Mouse (Mus musculus) lung, postnatal 0 days (tissue): ENCODE measurements around the gene Slc34a2. TPM values are rescaled to one million over a fixed set of nuclear protein-coding genes. Genes with fewer than 3 reads are reported as not detected.
A peak's percentile ranks its signal among the peaks of the same experiment; 100 is the strongest.

ENCODE experiments used
- ATAC-seq: fragments of 200-750 bp; cut with Nextera tagmentation; 2 replicates; pipeline ENCODE4 v1.8.0; 2017; ENCODE audit warnings: moderate library complexity
- DNase-seq: peaks from one replicate; pipeline ENCODE4 v3.0.0-alpha.2; 2016; ENCODE audit warnings: low spot score
- H3K27ac ChIP-seq: fragments of 300-500 bp; sonication (generic); 2 replicates; pipeline ENCODE4 v1.5.1; 2014; ENCODE audit warnings: antibody characterized with exemption, mild to moderate bottlenecking, low read length, mixed read lengths
- H3K27me3 ChIP-seq: fragments of 300-500 bp; sonication (generic); replicated peaks from 2 replicates; pipeline ENCODE4 v1.6.1; 2014; ENCODE audit warnings: low read length, mixed read lengths; ENCODE audit not compliant: insufficient read depth
- H3K36me3 ChIP-seq: fragments of 300-500 bp; sonication (generic); 2 replicates; pipeline ENCODE4 v1.6.1; 2014; ENCODE audit warnings: low read length, mixed read lengths; ENCODE audit not compliant: insufficient read depth
- H3K4me1 ChIP-seq: fragments of 300-500 bp; sonication (generic); 2 replicates; pipeline ENCODE4 v1.6.1; 2014; ENCODE audit warnings: antibody characterized with exemption, low read depth, low read length, mixed read lengths; ENCODE audit not compliant: insufficient read depth
- H3K4me2 ChIP-seq: fragments of 300-500 bp; sonication (generic); replicated peaks from 2 replicates; pipeline ENCODE4 v1.6.1; 2014; ENCODE audit warnings: low read depth, mild to moderate bottlenecking, low read length, moderate library complexity, mixed read lengths
- H3K4me3 ChIP-seq: fragments of 300-500 bp; sonication (generic); 2 replicates; pipeline ENCODE4 v1.5.1; 2014; ENCODE audit warnings: low read depth, low read length
- H3K9ac ChIP-seq: fragments of 300-500 bp; sonication (generic); replicated peaks from 2 replicates; pipeline ENCODE4 v1.6.1; 2014; ENCODE audit warnings: low read depth, mild to moderate bottlenecking
- H3K9me3 ChIP-seq: fragments of 300-500 bp; sonication (generic); 2 replicates; pipeline ENCODE4 v1.6.1; 2016; ENCODE audit warnings: low read length, mixed read lengths
- CTCF ChIP-seq: IDR thresholded peaks from 2 replicates; pipeline ENCODE4 v1.5.1; 2016; ENCODE audit warnings: antibody characterized with exemption, mild to moderate bottlenecking
- EP300 ChIP-seq: IDR thresholded peaks from 2 replicates; pipeline ENCODE4 v1.6.1; 2016; ENCODE audit warnings: antibody characterized with exemption, mild to moderate bottlenecking, control low read depth
- WGBS: fragments of 180-500 bp; shearing (Covaris S2); extraction: QIAGEN DNeasy Blood & Tissue Kit; methylation state at CpG from one replicate; pipeline ENCODE4 v1.1.7; 2014; 5-methylcytosine and 5-hydroxymethylcytosine counted together
- polyA plus RNA-seq: library from polyadenylated mRNA; unstranded; fragments of >200 nt; fragmentation: Nextera tagmentation; extraction: Ambion mirVana; gene quantifications from 2 replicates; pipeline ENCODE4 v1.2.1, GENCODE M21; 2015

Slc34a2 gene
- polyA plus RNA-seq, 1 experiment from 2014 or later, result 772 TPM

DNA sequence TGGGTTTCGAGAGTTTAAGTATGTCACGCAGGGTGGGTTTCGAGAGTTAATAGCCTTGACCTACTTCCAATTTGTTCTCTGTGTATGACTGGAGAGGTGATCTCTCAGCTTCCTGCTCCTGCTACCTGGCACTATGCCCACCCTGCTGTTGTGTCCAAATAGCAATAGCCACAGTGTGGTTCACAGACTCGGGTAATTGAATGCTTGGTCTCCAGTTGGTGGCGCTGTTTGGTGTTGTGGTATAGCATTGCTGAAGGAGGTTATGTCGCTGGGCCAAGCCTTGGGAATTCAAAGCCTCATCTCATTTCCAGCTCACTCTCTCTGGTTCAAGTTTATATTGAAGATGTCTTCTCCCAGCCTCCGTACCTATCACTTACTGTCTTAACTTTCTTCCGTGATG, 67.8 kb downstream of the Slc34a2 start:
- ATAC-seq (peak; percentile 45), DNase-seq (peak; percentile 61)
- TF ChIP-seq EP300 (no peak), CTCF (peak; percentile 57)
- no peaks in the 10 kb centered on the region for H3K9me3 ChIP-seq
- H3K36me3 ChIP-seq, result no peaks in the 10 kb centered on the region
- H3K4me1 ChIP-seq, result no peaks in the 10 kb centered on the region
- no peak overlapping the region for H3K27ac ChIP-seq
- no peak overlapping the region for H3K4me2 ChIP-seq
- no peak overlapping the region for H3K9ac ChIP-seq
- H3K27me3 ChIP-seq, result no peaks in the 10 kb centered on the region
- 63% methylated on average over 8 of the region's 8 CpGs for WGBS
- H3K4me3 ChIP-seq, result no peak overlapping the region

DNA sequence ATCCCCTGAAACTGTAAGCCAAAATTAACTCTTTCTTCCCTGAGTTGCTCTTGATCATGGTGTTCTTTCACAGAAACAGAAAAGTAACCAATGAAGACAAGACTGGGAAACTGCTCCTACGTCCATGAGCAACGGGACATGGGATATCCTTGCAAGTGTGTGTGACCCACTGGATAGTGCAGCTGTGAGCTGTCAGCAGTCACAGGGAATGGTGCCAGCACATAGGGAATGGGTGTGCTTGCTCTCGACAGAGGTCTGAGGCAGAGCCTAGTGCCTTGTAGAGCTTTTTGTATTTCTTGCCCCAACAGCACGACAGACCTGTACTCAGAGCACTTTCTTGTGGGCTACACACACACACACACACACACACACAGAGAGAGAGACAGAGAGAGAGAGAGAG, 68.2 kb downstream of the Slc34a2 start:
- H3K27me3 ChIP-seq, result no peaks in the 10 kb centered on the region
- no peaks in the 10 kb centered on the region for H3K36me3 ChIP-seq
- no peaks in the 10 kb centered on the region for H3K4me1 ChIP-seq
- no peak overlapping the region for H3K4me3 ChIP-seq
- H3K9ac ChIP-seq, result no peak overlapping the region
- peak; percentile 55 for DNase-seq
- 44% methylated on average over 4 of the region's 4 CpGs for WGBS
- peak; percentile 78 for ATAC-seq
- TF ChIP-seq EP300 (no peak), CTCF (no peak)
- H3K27ac ChIP-seq, result no peak overlapping the region
- no peaks in the 10 kb centered on the region for H3K9me3 ChIP-seq
- H3K4me2 ChIP-seq, result no peak overlapping the region

DNA sequence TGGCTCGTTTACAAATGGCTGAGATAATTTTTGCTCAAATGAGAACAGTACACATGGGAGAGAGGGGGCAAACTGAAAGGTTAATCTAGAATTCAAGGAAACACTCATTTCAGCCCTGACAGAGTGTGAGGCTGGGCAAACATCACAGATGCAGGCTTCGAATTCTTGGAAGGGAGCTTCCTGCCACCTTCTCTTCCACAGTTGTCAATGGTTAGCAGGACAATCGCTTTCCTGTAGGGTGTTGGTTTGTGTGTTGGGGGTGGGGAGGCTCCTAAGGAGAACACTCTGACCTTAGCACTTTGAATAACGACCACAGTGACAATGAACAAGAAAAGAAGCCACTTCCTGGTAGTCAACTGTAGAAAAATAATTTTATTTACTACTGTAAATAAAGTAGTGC, 68.8 kb downstream of the Slc34a2 start:
- Histone ChIP-seq H3K4me3 (no peak overlapping the region), H3K9me3 (no peaks in the 10 kb centered on the region), H3K27me3 (no peaks in the 10 kb centered on the region), H3K4me2 (no peak overlapping the region), H3K9ac (no peak overlapping the region), H3K27ac (no peak overlapping the region), H3K4me1 (no peaks in the 10 kb centered on the region), H3K36me3 (no peaks in the 10 kb centered on the region)
- no peak for DNase-seq
- no peak for TF ChIP-seq EP300
- no peak for TF ChIP-seq CTCF
- 18% methylated on average over 4 of the region's 4 CpGs for WGBS
- ATAC-seq, result no peak

DNA sequence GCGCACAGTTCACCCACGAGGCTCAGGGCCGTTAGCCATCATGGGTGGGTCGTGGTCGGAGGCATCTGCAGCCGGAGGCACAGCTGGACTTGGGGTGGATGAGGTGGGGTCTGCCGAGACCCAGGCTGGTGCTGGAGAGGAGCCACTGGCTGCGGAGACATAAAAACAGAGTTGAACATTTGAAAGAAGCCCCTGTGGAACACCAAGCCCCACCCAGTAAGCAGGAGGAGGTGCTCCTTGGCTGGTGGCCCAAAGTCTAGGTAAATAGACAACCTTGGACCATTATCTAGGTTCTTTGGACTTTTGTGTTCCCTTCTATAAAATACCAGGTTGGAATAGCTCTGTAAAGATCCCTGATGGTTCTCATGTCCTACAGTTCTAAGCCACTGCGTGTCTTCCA, 70.1 kb downstream of the Slc34a2 start:
- whole genome bisulfite sequencing, result 55% methylated on average over 9 of the region's 9 CpGs
- Histone ChIP-seq H3K9ac (no peak overlapping the region), H3K27me3 (no peaks in the 10 kb centered on the region), H3K4me3 (no peak overlapping the region), H3K27ac (no peak overlapping the region), H3K4me1 (no peaks in the 10 kb centered on the region), H3K9me3 (no peaks in the 10 kb centered on the region), H3K36me3 (no peaks in the 10 kb centered on the region), H3K4me2 (no peak overlapping the region)
- TF ChIP-seq EP300, result no peak
- no peak for TF ChIP-seq CTCF
- no peak for DNase-seq
- no peak for ATAC-seq

DNA sequence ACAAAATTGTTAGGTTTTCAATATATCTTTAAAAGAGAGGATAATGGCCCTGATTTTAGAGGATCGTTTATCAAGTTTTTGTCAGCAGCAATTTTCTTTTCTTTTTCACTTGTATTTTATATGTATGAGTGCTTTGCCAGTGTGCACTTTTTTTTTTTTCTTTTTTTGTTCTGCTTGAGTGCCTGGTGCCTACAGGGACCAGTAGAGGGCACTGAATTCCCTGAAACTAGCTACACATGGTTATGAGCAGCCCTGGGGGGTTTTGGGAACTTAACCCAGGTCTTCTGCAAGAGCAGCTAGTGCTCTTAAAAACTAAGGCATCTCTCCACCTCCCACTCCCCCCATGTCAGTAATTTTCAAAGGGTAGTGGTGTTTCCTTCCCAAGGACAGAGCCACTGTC, 70.8 kb downstream of the Slc34a2 start:
- Histone ChIP-seq H3K27ac (no peak overlapping the region), H3K9me3 (no peaks in the 10 kb centered on the region), H3K9ac (no peak overlapping the region), H3K36me3 (no peaks in the 10 kb centered on the region), H3K4me3 (no peak overlapping the region), H3K4me2 (no peak overlapping the region), H3K27me3 (no peaks in the 10 kb centered on the region), H3K4me1 (no peaks in the 10 kb centered on the region)
- DNase-seq (no peak), ATAC-seq (no peak)
- TF ChIP-seq CTCF (peak; percentile 18; the same call in 1 of the 2 replicates), EP300 (no peak)
- 83% methylated on average over 1 of the region's 1 CpGs for WGBS

DNA sequence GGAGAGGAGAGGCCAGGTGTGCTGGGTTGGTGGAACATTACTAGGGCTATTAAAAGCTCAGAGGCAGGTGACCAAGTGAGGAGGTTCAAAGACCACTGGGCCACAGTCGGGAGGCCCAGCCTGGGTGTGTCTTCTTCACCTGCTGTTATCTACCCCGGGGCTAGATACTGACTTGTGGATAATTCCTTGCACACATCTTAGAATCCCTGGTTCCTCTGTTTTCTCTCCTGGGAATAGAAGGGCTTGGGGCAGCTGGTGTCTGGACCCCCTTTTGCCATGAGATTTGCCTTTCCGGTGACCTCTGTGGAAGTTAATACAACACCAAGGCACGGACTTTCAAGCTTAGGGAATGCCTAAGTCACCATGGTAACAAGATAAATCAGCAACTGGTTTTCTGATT, 72.3 kb downstream of the Slc34a2 start:
- no peak for ATAC-seq
- WGBS, result 51% methylated on average over 4 of the region's 4 CpGs
- TF ChIP-seq EP300 (no peak), CTCF (no peak)
- H3K4me3 ChIP-seq, result no peak overlapping the region
- H3K9me3 ChIP-seq, result no peaks in the 10 kb centered on the region
- H3K9ac ChIP-seq, result no peak overlapping the region
- H3K4me1 ChIP-seq, result no peaks in the 10 kb centered on the region
- no peaks in the 10 kb centered on the region for H3K36me3 ChIP-seq
- no peak overlapping the region for H3K27ac ChIP-seq
- H3K27me3 ChIP-seq, result no peaks in the 10 kb centered on the region
- no peak overlapping the region for H3K4me2 ChIP-seq
- DNase-seq, result no peak

DNA sequence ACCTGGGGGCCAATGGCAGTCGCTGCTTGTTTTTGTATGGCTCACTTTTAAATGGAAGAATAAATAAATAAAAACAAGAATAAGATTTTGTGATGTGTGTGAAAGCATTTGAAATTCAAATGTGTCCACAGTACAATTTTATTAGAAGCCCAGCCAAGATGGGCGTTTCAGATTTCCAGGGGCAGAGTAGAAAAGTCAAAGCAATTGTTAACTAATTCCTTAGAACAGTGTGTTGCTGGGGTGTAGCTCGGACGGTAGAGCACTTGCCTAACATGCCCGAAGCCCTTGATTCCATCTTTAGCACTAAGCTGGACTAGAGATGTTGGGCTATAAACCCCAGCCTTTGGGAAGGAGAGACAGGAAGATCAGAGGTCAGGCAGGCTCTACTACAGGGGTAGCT, 73.2 kb downstream of the Slc34a2 start:
- Histone ChIP-seq H3K27ac (no peak overlapping the region), H3K4me3 (no peak overlapping the region), H3K36me3 (no peaks in the 10 kb centered on the region), H3K27me3 (no peaks in the 10 kb centered on the region), H3K9me3 (no peaks in the 10 kb centered on the region), H3K4me2 (no peak overlapping the region), H3K4me1 (no peaks in the 10 kb centered on the region), H3K9ac (no peak overlapping the region)
- DNase-seq (no peak), ATAC-seq (no peak)
- 60% methylated on average over 5 of the region's 5 CpGs for WGBS
- no peak for TF ChIP-seq CTCF
- TF ChIP-seq EP300, result no peak
